Mouse (Mus musculus) NIH3T3 (cell line): ENCODE measurements at regions not wholly inside any gene's neighbourhood (a gene's known extent, or its start where the extent isn't known, plus 50 kb on each side); places are given as distances from the start of the nearest gene placed in this dataset.

Experiments used
- DNase-seq: peaks from one replicate; pipeline ENCODE4 v3.0.0-alpha.2; 2012; ENCODE audit warnings: low read depth

DNA sequence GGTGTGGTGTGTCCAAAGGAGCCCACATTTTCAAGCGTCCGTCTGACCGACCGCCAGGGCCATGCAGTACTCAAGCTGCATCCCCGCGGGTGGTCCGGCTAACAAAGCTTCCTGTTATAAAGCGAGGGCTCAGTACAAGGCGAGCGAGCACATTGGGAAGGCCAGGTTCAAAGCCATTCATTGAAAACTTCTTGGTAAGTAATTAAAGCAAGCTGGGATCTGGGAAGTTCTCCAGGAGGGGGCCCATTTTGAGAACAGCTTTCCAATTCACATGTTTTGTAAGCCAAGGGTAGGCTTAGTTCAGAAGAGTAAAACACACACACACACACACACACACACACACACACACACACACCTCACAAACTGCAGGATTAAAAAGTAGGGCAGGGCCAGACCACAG is 57.3 kb upstream of the Prep start:
- DNase-seq, result no peak

DNA sequence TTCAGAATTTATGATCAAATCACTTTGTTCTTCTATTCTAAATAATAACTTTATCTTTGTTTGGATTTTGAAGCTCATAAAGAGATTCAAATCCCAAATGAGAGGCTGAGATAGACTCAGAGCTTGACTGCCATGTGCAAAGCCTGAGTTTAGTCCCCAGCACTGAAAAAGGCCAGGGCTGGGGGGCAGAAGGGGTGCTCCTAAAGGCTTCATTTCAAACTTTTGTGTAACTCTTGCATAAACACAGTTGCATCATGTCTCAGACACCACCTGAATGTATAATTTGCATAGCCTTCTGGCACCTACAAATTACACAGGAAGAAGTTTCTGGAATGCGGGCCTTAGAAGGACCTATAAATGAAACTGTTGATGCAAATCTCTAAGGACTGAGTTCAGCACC is 57.8 kb upstream of the Prep start:
- no peak for DNase-seq

DNA sequence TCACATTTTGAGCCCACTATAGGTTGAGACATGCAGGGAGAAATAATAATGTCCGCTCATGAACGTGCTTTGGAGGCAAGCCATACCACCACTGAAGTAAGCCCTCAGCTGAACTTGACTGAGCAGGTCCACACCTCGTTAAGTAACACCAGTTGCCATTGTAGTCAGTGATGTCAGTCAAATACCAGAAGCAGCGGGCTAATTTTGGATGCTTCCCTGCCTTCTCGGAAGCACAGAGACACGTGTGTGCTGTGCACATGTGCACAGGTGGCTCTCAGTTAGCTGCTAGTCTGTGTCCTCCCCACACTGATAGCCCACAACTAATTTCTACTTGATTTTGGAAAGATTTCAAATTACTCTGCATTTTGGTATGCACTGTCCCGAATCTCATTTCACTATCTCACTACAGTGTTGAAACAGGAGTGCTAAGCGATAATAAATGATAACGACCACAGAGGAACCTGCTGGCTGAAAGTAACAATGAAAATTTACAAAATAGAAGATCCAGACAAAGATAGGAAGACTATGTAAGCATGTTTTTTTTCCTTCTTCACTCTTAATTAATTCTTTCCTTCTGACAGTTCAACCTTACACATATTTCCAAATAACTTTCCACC is 62.9 kb upstream of the Prep start:
- DNase-seq, result no peak

DNA sequence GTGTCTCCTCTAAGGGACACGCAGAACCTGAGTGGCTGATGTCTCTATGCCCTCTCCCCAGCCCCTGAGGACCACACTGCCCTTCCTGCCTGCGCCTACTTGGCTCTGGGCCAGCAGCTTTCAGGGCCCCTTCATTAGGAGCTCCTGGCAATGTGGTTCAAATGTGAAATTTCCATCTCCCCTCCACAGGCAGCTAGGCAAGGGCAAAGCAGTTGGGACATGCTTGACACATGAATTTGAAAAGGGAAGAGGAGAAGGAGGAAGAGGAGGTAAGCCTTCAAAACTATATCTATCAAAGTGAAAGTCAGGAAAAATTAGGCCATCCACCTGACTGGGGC is 63.7 kb upstream of the Prep start:
- no peak for DNase-seq

DNA sequence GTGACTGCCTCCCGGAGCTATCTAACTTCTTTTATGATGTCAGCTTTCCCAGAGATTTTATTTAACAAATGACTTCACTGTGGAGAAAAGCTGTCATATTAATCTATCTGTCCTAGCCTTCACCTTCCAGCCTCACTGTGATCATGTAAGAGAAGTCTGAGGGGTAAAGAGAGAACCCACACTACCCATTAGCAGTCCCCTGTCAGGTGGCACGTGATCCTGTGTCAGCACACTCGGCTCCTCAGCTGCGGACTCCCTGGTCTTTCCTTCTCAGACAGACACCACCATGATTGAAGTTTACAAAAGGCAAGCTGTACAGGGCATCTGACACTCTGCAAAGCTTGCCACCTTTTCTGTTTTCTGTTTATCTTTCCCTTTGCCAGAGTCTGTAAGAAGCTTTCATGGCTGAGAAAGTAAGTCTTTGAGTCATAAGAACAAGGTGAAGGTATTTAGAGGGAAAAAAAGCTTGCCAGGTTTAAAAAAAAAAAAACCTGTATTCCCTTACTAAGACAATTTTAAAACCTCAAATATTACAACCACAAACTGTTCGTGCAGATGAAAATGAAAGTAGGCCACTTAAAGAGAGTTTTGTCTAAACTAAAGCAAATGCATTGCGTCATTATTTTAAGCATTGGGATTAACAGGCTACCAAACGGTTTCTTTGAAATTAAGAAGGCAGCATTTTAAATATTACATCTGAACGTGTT is 64.2 kb upstream of the Prep start:
- no peak for DNase-seq

DNA sequence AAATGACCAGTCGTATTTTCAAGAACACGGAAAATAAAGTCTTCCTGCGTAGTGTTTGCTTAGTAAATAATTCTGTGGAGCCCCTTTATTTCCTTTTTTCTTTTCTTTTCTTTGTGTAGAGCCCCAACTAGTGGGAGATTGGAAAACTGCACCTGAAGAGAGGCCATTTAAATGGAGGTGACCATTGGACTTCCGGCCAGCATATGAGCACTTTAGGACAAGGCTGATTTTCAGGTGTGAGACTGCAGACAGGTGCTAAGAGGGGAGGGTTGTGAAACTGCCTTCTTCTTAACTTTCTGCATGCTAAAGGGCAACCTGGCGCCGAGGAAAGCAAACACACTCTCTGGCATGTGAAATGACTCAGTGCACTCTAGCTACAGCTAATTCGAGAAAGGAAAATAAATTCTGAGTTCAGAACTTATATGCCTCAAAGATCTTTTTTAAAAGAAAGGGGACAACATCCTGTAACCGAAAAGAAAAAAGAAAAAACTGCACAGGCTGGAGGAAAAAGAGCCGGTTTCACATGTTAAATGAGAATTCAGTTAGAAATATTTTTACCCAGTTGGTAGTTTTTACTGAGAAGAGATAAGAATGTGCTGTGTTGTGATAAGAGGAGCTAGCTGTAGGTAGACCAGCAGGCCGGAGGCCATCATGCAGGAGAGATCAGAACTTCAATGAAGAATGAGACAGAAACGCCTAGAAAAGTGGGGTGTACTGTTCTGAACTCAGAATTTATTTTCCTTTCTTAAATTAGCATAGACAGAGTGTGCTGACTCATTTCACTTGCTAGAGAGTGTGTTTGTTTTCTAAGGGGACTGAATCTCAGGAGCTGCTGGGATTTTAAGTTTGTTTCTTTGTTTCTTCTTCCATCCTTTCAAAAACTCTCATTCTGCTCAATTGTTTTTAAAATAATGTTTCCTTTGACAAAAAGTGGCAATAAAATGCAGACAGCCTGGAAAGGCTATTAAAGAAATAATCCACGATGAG is 65.8 kb upstream of the Prep start:
- peak; percentile 69 for DNase-seq

DNA sequence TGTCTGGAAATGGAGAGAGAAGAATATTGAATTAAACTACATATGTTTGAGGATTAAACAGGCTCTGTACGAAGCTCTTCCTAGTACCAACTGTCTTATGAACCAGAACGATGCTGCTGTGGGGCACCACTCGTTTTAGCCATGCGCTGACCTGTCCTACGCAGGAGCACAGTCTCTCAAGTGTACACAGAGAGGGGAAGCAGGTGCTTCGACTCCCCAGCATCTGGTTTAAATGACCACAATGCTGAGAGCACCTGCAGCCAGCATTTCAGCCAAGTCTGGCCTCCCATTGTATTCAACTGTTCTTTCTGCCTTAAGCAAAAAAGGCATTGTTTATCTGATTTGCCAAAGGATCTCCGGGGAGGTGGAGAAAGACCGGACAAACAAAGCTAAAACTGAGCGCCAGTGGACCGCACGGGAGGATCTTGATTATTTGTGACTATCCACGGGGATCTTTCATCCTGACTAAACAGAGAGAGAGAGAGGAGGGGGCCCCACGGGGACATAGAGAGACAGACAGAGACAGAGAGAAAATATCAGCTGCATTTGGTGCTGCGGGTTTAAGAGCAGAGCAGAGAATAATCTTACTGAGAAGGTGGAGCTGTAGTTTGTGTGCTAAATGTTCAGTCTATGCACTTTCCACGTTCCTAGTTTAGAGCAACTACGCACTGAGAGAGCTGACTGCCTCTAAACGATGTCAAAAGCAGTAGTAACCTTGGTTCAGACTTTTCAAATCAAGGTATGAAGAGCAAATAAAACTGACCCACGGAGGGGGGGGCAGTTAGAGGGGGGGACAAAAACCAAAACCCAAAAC is 66.8 kb upstream of the Prep start:
- DNase-seq, result no peak

DNA sequence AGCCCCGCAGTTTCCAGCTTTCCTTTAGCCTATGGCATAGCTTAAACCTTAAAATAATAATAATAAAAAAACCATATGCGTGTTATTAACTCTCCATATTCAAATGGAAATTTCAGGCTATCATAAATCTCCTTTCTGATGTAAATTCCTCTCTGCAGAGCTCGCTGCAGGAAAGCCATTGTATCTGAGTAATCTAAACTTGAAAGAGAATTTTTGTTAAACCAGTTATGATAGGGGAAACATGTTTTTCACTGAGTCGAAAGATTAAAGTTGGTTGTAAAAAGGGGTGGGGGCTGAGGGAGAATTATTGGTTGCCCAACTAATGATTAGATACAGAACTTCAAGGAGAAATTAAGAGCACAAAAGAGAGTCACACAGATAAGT is 69.1 kb upstream of the Prep start:
- DNase-seq, result no peak

DNA sequence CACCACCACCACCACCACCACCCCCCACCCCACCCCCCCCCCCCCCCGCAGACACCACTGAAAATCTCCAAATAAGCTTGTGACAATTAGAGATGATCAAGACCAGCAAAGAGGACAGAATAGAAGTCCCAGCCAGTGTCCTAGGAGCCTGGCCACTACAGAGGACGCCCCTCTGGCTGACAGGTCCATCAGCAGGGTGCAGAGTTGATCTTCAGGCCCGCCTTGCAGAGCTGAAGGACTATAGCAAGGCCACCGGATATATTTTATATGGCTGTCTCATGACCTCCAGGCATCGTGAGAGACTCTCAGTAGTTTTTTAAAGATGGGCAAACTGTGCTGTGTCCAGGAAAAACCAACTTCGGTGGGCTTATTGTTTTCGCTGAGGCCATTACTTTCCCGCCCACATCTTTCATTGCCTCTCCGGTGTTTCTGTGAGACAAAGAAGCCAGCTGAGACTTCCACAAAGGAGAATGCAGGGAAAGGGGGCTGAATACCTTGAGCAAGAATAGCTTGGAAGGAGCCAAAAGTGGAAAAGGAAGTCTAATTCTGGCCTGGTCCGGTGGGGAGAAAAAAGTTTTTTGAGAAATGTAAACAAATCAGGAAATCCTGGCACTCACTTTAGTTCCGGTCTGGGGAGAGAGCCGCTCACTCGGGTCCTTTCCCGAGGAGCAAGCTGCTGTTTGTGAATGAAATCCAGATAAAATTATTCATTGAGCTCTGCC is 69.7 kb upstream of the Prep start:
- DNase-seq, result peak; percentile 32

DNA sequence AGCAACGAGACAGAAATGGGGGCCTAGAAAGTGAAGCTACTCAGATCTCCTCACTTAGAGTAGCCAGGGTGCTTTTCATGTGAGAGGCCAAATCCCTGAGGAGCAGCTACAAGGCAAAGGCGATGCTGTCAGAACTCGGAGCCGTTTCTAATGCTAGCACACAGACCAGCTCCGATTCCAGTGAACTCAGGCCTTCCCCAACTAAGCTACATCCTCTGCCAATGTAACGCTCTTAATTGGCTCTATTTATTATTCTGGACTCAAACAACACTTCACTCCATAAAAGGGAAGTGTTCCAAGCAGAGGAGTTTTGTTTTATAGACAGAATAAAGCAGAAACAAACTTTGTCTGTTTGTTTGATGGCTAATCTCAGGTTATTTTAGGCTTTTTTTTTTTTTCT is 71.2 kb upstream of the Prep start:
- DNase-seq, result no peak

DNA sequence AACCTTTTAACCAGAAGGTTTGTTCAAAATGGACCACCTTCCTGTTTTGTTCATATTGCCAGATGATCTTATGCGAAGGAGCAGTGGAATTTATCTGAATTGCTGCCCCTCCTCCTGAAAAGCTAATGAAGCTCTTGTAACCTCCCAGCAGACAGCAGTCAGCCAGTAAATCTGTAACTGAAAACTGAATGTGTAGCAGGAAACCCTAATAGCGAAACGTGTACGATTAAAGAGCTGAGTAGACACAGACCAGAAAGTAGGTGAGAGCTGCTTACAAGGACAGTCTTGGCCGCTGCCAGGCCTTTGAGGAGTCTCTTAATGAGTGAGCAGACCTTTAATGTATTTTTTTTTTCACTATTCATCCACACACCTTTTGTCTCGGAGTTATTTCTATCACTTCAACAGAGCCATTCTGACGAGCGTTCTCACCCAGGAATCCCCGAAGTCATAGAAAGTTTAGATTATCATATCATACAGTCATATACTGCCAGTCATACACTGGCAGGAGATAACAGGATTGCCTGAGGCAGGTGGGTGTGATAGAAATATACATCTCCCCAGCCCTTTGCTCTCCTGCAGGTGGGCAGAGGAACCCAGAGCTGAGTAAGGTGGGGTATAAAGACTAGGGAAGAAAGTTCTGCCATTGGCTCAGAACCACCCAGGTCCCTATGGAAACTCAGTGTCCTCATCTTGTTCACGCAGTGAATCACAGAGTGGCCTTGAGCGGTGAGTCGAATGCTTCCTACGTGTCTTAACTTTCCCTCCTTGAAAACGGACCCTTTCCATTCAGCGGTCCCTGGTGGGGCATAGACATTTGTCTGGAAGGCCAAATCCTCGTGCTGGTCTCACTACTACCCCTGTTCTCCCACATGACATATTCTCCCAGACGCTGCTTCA is 72.4 kb upstream of the Prep start:
- no peak for DNase-seq

DNA sequence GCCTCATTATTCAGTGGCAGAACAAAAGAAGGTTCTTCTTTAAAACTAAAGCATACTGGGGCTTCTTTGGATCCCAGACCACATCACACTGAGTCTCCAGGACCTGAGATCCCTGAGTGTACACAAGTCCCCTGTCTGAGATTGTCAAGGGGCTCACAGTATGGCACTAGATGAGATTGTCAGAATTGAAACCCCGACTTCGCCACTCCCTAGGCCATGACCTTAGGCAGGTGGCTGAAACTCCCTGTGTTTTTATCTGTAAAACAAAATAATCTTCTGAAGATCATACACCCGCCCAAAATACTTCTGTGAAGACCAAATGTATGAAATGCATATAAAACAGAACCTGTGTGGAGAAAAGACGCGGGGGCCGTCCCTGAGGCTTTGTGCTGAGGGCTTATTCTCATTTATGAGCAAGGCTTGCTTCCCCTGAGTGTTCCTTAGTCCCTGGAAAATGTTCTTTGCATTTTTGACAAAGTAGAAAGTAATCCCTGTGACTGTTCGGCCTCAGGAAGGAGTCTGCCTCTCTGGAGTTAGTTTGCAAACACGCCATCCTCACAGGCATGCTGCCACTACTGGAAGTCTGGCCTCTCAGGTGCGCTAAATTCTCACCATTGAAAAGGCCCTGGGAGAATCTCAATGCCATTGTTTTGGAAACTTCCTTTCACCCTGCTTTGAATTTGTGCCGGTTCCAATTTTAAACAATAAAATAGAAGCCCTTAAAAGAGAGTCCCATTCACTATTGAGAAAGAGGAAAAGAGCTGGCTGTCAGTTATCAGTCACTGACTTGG is 73.3 kb upstream of the Prep start:
- no peak for DNase-seq

DNA sequence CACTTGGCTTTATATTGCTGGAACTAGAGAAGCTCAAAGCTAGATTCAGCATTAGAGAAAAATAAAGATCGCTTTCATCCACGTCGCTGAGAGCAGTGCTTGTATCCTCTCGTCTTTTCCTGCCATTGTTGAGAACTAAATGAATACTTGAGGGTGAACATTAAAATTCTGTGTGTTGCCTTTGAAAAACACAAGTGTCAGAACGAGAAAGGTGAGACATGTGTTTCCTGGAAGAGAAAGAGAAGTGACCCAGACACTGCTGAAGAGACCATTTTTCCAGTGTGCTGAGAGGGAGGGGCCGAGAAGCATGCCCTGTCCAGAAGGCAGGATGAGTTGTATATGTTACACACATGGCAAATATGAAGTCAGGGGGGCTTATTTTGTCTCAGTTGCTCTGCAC is 77.5 kb upstream of the Prep start:
- DNase-seq, result no peak

DNA sequence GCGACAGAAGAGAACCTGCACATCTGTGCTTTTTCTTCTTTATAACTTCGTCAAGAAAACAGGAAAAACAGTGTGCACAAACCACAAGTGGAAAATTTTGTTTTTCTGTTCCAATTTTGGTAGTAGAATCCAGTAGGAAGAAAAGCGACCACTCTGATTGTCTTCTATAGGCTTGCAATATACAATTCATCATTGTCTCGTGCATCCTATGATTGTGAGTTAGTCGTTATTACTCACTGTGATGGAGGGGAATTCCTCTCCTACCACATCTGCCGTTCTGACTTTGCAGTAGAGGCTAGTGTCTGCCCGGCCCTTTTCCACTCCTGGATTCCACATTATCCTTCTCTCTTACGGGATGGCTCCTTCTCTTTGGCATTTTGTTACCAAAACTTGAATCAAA is 78.2 kb upstream of the Prep start:
- peak; percentile 4 for DNase-seq

DNA sequence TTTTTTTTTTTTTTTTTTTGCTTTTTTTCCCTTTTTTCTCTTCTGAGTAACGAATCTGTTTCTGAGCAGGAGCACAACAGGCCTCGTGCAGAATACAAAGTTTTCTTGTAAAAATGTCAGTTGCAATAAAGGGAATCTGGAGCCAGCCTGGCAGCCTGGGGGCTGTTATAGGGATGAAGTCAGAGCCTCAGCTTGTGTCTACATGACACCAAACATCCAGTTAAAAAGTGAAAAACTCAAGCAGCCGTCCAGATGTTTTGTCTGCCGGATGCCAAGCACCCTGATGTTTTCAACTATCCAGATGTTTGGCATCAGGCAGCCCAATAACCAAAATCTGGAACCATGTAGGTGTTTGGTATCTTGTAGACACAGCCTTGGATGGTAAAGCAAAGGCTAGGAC is 79.4 kb upstream of the Prep start:
- DNase-seq, result peak; percentile 7

DNA sequence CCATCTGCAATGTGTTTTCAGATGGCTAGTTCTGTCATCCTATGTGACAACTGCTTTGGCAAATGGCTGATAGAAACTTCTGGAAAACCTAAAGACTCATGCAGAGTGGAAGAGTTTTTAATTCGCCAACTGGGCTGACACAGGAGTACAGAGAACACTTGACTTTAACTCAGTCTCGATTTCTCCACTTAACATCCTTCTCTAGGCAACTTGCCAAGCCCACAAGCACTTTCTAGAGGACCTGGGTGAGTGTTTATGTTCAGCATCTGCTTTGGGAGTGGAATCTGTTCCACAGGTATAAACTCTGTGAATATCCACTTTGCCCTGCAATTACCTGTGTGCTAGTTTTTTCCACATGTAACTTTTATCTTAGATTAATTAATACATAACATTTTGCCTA is 85.1 kb upstream of the Prep start:
- no peak for DNase-seq

DNA sequence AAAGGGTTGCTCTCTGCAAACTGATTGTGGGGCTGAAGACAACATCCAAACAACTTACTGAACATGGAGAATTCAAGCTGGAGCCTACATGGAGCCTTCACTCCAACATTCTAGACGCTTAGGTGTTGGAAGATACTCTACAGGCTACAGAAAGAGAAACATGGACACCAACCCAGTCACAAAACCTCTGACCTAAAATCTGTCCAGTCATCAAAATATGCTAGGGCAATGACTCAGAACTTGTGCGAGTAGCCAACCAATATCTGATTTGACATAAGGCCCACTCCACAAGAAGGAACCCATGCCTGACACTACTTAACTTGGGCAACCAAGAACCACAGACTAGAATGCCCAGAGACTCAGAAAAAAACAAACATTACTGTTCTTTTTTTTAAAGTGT is 90.2 kb upstream of the Prep start:
- no peak for DNase-seq

DNA sequence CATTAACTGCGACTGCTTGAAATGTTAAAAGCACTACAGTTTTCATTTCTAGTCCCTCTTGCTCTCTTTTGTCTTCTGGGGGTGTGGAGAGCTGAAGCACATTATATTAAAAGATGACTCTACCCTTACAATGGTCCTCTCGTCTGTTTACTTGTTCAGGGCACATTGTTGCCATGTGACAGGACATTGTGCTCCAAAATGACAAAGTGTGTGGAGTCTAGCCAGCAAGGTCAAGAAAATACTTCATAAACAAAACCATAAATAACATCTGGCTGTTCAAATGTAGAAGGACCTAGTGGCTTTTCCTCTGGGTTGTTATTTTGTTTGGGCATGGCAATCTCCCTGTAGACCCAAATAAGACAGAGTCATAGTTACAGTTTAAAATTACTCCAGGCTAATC is 95.1 kb upstream of the Prep start:
- DNase-seq, result no peak

DNA sequence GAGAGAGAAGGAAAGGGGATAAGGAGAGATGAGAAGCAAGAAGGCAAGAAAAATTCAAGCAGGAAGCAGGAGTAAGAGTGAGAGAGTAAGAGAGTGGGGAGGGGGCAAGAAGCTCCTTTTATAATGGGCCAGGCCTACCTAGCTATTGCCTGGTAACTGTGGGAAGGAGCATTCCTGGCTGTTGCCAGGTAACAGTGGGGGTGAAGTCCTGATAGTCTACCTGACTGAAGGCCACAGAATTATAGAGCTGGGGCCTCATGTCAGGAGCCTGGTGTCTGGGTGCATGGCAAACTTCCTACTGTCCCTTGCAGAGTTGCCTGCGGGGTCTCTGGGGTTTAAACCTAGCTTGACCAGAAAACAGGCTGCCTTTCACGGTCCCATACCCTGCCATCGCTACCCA is 107.0 kb upstream of the Prep start:
- no peak for DNase-seq

DNA sequence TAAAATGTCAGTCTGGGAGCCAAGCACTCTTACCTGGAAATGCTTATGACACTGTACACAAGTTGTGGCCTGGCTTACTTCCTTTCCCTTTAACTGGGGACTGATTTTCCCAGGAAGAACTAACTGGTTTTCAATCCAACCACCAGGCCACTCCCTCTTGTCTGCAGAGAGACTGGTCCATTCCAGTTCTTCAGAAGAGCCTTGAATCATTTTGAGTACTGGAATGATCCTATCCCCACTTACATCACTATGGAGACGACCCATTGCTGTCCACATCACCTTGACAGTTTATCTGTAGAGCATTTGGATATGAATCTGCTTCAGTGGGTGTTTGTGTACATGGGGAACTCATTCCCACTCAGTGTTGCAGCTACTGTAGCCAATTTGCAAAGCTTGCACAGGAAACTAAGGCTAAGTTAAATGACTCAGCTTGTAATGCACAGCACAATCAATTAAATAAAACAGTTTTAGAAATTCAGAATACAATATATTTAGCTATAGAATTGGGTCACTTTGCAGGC is 121.7 kb upstream of the Prep start:
- DNase-seq, result no peak
